Mouse (Mus musculus) megakaryocyte, embryonic 14.5 days (primary cell): ENCODE measurements around the gene Rassf7.

Source experiments
- FLI1 ChIP-seq: IDR thresholded peaks from 2 replicates; pipeline ENCODE4 v1.6.1; 2012; ENCODE audit warnings: low read length, inconsistent platforms, mixed read lengths
- GATA1 ChIP-seq: IDR thresholded peaks from 3 replicates; pipeline ENCODE4 v1.6.1; 2012; ENCODE audit warnings: mixed read lengths, low read length, inconsistent platforms, borderline replicate concordance

DNA sequence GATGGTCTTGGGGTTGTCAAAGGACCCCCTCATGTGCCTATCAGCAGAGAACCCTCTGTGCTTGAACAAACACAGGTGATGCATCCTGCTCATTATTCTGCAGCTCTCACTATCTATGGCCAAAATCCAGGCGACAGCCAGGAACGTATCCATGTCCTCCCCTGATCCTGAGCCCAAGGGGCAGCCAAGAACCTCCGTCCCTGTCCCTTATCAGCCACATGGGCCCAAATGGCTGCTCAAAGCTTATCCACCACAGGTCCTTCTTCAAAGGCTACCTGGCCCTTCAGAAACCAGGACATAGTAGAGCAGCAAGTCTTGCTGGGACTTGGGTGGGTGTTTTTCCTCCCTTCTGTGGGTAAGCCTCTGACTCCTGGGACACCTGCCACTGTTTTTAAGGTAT is 27.5 kb upstream of the Rassf7 start:
- TF ChIP-seq GATA1 (no peak), FLI1 (no peak)
